Comparison of ENCODE assay signal across 8 mouse cellular contexts in genomic region chr10:13090596-13091424, GRCm38 (mm10). TPM values are rescaled to one million over a fixed set of nuclear protein-coding genes. Genes with fewer than 3 reads are reported as not detected.
DNase-seq lines count a peak whose midpoint lies in the region; TF ChIP-seq lines count a peak whose summit lies in the region.

No protein-coding gene starts in this region.

- peak overlapping the region; percentile 55 for H3K4me3 ChIP-seq in cerebellum, adult 2 months (replicated peaks; ENCODE audit: insufficient read depth, low read depth, low read length)
- H3K4me3 ChIP-seq in lung, adult 2 months (replicated peaks; ENCODE audit: extremely low read depth, low read depth, low read length) = peak overlapping the region; percentile 40
- H3K4me3 ChIP-seq in olfactory bulb, adult 2 months (ENCODE audit: insufficient read depth, low read depth, low read length) = peak overlapping the region; percentile 61
- peak overlapping the region; percentile 14 for H3K4me3 ChIP-seq in thymus, adult 2 months (ENCODE audit: control insufficient read depth, insufficient read depth, low read length)

- no peak overlapping the region for H3K27ac ChIP-seq in cerebellum, adult 2 months (ENCODE audit: insufficient read depth, low read length)
- no peak overlapping the region for H3K27ac ChIP-seq in olfactory bulb, adult 2 months (ENCODE audit: insufficient read depth, low read depth, low read length)
- no peak overlapping the region for H3K27ac ChIP-seq in thymus, adult 2 months (ENCODE audit: control insufficient read depth, insufficient read depth, low read length)

- no peaks in the 10 kb centered on the region; the same call in 1 of the 2 replicates for H3K27me3 ChIP-seq in cerebellum, adult 2 months (ENCODE audit: control insufficient read depth, insufficient read depth, low read length)
- H3K27me3 ChIP-seq in thymus, adult 2 months (ENCODE audit: control insufficient read depth, insufficient read depth, low read length) = no peaks in the 10 kb centered on the region; the same call in 1 of the 2 replicates

- WGBS in cerebellum, adult 2 months = 58% methylated on average over 70 of the region's 70 CpGs
- 46% methylated on average over 70 of the region's 70 CpGs for whole genome bisulfite sequencing in lung, adult 2 months
- 47% methylated on average over 70 of the region's 70 CpGs for WGBS in olfactory bulb, adult 2 months
- 50% methylated on average over 70 of the region's 70 CpGs for WGBS in thymus, adult 2 months

- intact Hi-C loops in heart, postnatal 36 days (cut with DNase I) = no loop called here

- no peak for TF ChIP-seq CTCF in cerebellum, adult 2 months (IDR thresholded peaks at IDR 0.05; ENCODE audit: borderline replicate concordance, insufficient read depth, low read depth, low read length)
- no peak for TF ChIP-seq CTCF in lung, adult 2 months (IDR thresholded peaks at IDR 0.05; ENCODE audit: insufficient read depth, low read length)
- no peak for TF ChIP-seq CTCF in olfactory bulb, adult 2 months (IDR thresholded peaks at IDR 0.05; ENCODE audit: insufficient read depth, low read depth, low read length)
- no peak for TF ChIP-seq CTCF in thymus, adult 2 months (IDR thresholded peaks at IDR 0.05; ENCODE audit: borderline replicate concordance, control insufficient read depth, extremely low read depth, insufficient read depth, low read length, poor library complexity)

- no peaks in the 10 kb centered on the region for H3K36me3 ChIP-seq in thymus, adult 2 months (ENCODE audit: control insufficient read depth, insufficient read depth, low read length)

- 0 out of 2 replicates have a peak, but pooled peaks have one; percentile 38 for TF ChIP-seq POLR2A in cerebellum, adult 2 months (IDR thresholded peaks at IDR 0.05; ENCODE audit: borderline replicate concordance, insufficient read depth, low read length)
- peak; percentile 79 for TF ChIP-seq POLR2A in lung, adult 2 months (IDR thresholded peaks at IDR 0.05; ENCODE audit: borderline replicate concordance, extremely low read depth, low read depth, low read length)
- peak; percentile 78 for TF ChIP-seq POLR2A in olfactory bulb, adult 2 months (IDR thresholded peaks at IDR 0.05; ENCODE audit: insufficient read depth, low read depth, low read length)
- no peak for TF ChIP-seq POLR2A in thymus, adult 2 months (IDR thresholded peaks at IDR 0.05; ENCODE audit: control insufficient read depth, extremely low read depth, insufficient read depth, low read length, poor library complexity)

- no peaks in the 10 kb centered on the region for H3K4me1 ChIP-seq in cerebellum, adult 2 months (ENCODE audit: control insufficient read depth, insufficient read depth, low read length)
- no peaks in the 10 kb centered on the region for H3K4me1 ChIP-seq in lung, adult 2 months (ENCODE audit: control insufficient read depth, insufficient read depth, low read length)
- no peaks in the 10 kb centered on the region for H3K4me1 ChIP-seq in olfactory bulb, adult 2 months (ENCODE audit: control insufficient read depth, insufficient read depth, low read length)
- no peaks in the 10 kb centered on the region; the same call in 1 of the 2 replicates for H3K4me1 ChIP-seq in thymus, adult 2 months (replicated peaks; ENCODE audit: control insufficient read depth, insufficient read depth, low read length)

- DNase-seq in MN1 (ENCODE audit: low spot score) = peak; percentile 30
- peak; percentile 78 to 82 for DNase-seq in cerebellum, adult 2 months
- DNase-seq in forelimb bud, embryonic 11.5 days (ENCODE audit: low read depth, low spot score) = peak; percentile 65
- peak; percentile 66 to 71 for DNase-seq in heart, postnatal 36 days
- DNase-seq in layer of hippocampus, adult 8-10 months (ENCODE audit: low spot score in 2 of 2) = peak; percentile 61 to 67
- DNase-seq in lung, adult 2 months = peak; percentile 74
- peak; percentile 25 for DNase-seq in thymus, adult 2 months

RNA-seq across cellular contexts. Expression of gene Plagl1, which starts 30.5 kb away (rescaled TPM):
- 12.7 and 13.6 TPM in 2 replicates for polyA plus RNA-seq in cerebellum, adult 2 months (2012; rRNA removed)
- 1 to 10 TPM; 7.2 to 8.4 TPM for total RNA-seq in heart, postnatal 36 days (2021)
- 10 to 100 TPM; 22.2 to 28.7 (median 28.1) TPM for total RNA-seq in layer of hippocampus, adult 8-10 months (2022)
- 28.8 and 35.3 TPM in 2 replicates for polyA plus RNA-seq in lung, adult 2 months (2012; rRNA removed)
- not detected in 2 replicates for polyA plus RNA-seq in olfactory bulb, adult 2 months (2012; ENCODE audit: insufficient read depth, insufficient read length, low replicate concordance, missing spikeins)
- polyA plus RNA-seq in thymus, adult 2 months (2012; rRNA removed) = 8.8 and 12.4 TPM in 2 replicates

Comparison
In these comparisons a context has a peak if more than half of its experiments do, and no peak if none do; other contexts are left out.
1. DNase-seq: peak in every context shown above with its lines; median percentile 80 in cerebellum, adult 2 months; 74 in lung, adult 2 months; 68 in heart, postnatal 36 days; 65 in forelimb bud, embryonic 11.5 days; 64 in layer of hippocampus, adult 8-10 months; 30 in MN1; 25 in thymus, adult 2 months.